Mouse (Mus musculus): ENCODE measurements around the gene Ttll11.

Gene Ttll11

DNA sequence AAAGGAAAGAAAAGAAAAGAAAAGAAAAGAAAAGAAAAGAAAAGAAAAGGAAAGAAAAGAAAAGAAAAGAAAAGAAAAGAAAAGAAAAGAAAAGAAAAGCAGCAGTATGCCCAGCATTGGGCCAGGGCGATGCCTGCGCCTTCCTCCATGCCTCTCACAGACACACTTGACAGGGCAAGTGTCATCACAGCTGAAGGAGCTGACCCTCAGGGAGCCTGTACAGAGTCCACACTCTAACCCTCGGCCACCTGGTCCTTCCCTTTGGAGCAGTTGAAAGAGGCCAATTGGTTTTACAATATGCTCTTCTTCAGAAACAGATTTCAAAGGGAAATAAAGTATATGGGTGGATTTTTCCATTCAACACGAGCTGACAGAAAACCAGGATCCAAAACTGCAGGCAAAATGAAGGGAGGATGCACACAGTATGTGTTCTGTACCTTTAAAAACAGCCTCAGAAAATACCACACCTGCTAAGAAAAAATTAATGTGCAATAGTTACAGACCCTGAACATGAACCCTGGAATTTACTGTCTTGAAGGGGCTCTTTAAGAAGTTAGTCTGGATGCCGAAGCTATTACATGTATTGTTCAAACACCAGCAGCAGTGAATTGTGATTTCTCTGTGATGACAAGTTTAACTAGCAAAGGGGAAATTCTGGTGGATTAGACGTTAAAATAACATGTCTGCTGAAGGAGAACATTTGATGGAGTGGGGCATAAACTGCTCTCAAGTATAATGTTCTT is 7.3 kb downstream of the Ttll11 start:
- DNase-seq (ENCODE audit: low read depth in 2 of 2, low spot score in 2 of 2), result no peak

GRCm38 (mm10) chr2:35965883-35966513 is 13.7 kb downstream of the Ttll11 start:
- DNase-seq (ENCODE audit: low read depth in 2 of 2, low spot score in 2 of 2), result no peak

DNA sequence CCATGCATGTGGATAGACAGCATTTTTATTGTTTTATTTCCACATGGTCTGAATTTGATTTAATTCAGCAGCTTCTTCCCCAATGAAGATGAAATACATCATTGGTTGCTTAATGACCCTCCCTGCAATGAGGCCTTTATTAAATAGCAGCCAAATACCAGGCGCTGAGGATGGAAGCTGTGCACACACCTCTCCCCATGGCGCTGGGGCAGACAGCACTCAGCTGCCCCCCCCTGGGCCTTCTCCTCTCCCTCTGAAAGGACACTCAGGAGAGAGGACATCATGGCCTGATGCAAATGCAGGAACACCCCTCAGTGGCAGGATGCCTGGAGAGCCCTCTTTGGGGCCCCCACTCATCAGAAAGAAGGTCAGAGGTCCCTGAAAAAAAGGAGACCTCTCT is 16.4 kb downstream of the Ttll11 start:
- DNase-seq (ENCODE audit: low read depth in 2 of 2, low spot score in 2 of 2), result no peak

- DNase-seq (ENCODE audit: low read depth in 2 of 2, low spot score in 2 of 2), result no peak
These were observed 18.1 kb downstream of the Ttll11 start for GRCm38 (mm10) chr2:35961593-35962127.

DNA sequence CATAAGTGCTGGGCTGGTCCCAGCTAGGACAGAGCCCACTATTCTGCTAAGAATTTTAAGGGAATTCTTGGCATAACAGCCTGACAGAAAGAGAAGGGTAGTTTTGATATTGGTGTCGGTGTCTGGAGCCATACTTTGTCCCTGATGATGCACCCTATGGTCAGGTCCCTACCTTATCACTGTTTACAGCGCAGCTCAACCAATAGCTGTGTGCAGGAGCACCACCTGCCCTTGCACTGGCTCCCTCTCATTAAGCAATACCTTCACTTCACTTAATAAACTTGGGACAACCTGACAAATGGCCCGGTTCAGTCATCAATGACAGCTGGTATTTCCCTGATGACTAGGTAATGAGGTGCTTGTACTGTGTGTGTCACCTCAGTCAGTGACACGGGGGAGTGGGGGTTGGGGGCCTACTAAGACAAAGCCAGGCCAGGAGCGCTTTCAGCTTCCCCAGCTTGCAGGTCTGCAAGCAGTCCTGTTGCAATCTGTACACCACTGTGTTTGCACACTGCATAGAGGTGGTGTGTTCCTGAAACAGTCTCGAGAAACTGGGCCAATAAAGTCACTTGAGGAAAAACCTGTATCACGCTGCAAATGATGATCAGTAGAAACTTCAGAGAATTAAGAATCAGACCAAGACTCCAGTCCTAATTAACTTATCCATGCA is 22.1 kb downstream of the Ttll11 start:
- no peak for DNase-seq (ENCODE audit: low read depth in 2 of 2, low spot score in 2 of 2)

DNA sequence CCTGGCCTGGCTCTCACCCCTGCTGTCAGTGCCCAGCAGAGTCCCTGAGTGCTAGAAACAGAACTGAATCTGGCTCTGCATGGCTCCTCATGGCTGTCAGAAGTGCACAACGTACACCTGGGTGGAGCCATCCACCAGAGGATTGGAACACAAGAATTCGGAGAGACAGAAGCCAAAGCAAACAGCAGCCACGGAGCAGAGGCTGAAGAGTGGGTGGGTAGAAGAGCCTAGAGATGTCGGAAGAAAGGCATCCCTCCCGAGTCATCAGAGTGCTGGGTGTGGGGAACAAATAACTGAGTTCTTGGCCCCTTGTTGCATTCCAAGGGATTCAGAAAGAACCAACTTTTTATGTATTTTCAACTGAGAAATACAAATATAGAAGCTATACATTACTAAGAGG is 24.5 kb downstream of the Ttll11 start:
- DNase-seq (ENCODE audit: low read depth in 2 of 2, low spot score in 2 of 2), result no peak

GRCm38 (mm10) chr2:35952187-35952958 is 27.3 kb downstream of the Ttll11 start:
- no peak for DNase-seq (ENCODE audit: low read depth in 2 of 2, low spot score in 2 of 2)

- DNase-seq (ENCODE audit: low read depth in 2 of 2, low spot score in 2 of 2), result no peak
These were observed 34.8 kb downstream of the Ttll11 start for GRCm38 (mm10) chr2:35944896-35945295.

GRCm38 (mm10) chr2:35942960-35943359 is 36.8 kb downstream of the Ttll11 start:
- DNase-seq (ENCODE audit: low read depth in 2 of 2, low spot score in 2 of 2), result no peak

- DNase-seq (ENCODE audit: low read depth in 2 of 2, low spot score in 2 of 2), result no peak
These were observed 44.7 kb downstream of the Ttll11 start for GRCm38 (mm10) chr2:35935045-35935444.

- DNase-seq (ENCODE audit: low read depth in 2 of 2, low spot score in 2 of 2), result no peak
These were observed 46.6 kb downstream of the Ttll11 start for GRCm38 (mm10) chr2:35933116-35933515.

GRCm38 (mm10) chr2:35931619-35932018 is 48.1 kb downstream of the Ttll11 start:
- no peak for DNase-seq (ENCODE audit: low read depth in 2 of 2, low spot score in 2 of 2)

DNA sequence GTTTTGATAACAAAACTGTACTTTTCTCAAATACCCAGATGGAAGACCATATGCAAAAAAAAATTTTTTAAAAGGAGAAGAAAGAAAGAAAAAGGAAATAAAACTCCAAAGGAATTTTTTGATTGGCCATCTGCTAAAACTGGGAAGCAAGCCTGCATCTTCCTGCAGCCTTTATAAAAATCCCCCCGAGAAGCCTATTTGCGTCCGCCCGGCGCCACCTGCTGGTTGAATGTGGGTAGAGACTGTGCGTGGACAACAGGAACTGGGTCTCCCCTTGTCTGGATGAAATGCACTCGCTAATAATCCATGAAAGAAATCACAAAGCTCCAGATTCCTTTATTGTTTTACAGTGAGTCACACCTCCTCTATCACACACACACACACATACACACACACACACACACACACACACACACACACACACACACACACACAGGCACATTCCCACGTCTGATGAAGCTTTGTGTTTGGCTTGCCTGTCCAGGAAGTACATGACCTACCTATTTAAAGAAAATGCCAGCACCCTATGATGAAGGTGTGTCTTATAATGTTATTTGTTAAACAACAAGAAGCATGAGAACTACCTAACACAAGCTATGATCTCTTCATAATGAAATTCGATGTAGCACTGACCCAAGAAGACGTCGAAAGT is 49.1 kb downstream of the Ttll11 start:
- peak; percentile 9 to 36 for DNase-seq (ENCODE audit: low read depth in 2 of 2, low spot score in 2 of 2)

GRCm38 (mm10) chr2:35928133-35928532 is 51.6 kb downstream of the Ttll11 start:
- DNase-seq (ENCODE audit: low read depth in 2 of 2, low spot score in 2 of 2), result no peak

GRCm38 (mm10) chr2:35924947-35925346 is 54.8 kb downstream of the Ttll11 start:
- DNase-seq (ENCODE audit: low read depth in 2 of 2, low spot score in 2 of 2), result no peak

DNA sequence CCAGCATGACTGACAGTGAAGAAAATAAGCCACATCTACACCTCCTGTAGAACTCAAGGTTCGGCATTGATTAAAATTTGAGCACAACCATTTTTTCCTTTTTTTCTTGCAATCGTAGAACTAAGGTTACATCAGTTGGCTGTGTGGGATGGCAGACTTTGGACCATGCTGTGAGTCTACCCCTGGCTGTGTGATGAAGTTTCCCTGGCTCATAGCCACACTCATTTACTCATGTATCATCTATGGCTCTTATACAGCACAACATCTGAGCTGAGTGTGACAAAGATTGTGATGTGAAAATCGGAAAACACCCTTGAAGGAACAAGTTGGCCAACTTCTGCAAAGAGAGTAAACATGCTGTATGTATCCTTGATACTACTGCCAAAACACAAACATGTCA is 56.8 kb downstream of the Ttll11 start:
- DNase-seq (ENCODE audit: low read depth in 2 of 2, low spot score in 2 of 2), result no peak

DNA sequence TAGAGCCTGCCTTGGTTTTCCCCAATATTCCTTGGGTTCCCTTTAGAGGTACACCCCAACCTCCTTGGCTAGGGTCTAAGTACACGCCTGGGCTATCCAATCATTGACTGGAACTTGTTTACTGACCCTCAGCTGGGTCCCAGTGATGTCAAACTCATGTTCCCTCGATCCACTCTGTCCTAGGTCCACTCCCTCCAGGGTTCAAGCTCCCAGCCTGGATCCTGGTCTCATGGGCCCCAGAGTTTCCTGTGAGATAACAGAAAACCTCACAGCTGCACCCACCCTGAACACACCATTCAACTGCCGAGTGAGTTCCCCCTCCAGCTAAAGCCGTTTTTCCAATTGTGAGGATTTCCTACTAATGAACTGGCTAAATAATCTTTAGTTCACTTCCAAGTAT is 67.6 kb downstream of the Ttll11 start:
- no peak for DNase-seq (ENCODE audit: low read depth in 2 of 2, low spot score in 2 of 2)

DNA sequence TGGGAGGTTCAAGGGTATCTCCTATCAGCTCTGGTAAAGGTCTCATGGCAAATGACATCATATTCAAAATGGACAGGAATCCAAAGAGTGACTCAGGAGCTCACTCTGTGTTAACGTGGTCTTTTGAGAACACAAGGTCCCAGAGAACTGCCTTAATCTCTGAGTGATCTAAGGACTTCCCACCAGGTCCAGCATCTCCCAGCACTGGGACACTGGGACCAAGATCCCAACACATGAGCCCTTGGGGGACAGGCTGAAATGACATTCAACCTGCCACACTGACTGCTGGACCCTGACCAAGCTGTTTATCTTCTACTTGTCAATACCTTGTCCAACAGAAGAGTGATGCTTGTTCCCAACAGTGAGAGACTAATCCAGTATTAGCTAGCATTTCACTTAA is 68.0 kb downstream of the Ttll11 start:
- no peak for DNase-seq (ENCODE audit: low read depth in 2 of 2, low spot score in 2 of 2)

GRCm38 (mm10) chr2:35910740-35911139 is 69.0 kb downstream of the Ttll11 start:
- no peak for DNase-seq (ENCODE audit: low read depth in 2 of 2, low spot score in 2 of 2)

DNA sequence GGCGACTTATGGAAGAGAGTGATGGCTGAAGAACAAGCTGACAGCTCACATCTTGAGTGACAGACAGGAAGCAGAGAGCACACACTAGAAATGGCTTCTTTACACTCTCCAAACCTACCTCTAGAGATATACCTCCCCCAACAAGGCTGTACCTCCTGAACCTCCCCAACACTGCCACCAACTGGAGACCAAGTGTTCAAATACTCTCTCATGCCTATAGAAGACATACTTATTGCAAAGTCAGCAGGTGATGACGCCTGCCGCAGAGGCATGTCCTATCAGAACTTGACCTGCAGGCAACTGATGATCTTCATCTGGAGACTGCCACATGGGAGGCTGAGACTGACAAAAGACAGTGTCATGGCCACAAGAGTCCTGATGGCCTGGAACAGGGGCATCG is 70.4 kb downstream of the Ttll11 start:
- no peak for DNase-seq (ENCODE audit: low read depth in 2 of 2, low spot score in 2 of 2)

GRCm38 (mm10) chr2:35907578-35907977 is 72.1 kb downstream of the Ttll11 start:
- DNase-seq (ENCODE audit: low read depth in 2 of 2, low spot score in 2 of 2), result no peak
